Mouse (Mus musculus) layer of hippocampus, adult 6 months (tissue): Measurements from ENCODE around the gene Smap1. TPM values are rescaled to one million over a fixed set of nuclear protein-coding genes. Genes with fewer than 3 reads are reported as not detected.

Source experiments
- long read RNA-seq, 2 experiments: library from polyadenylated mRNA; unstranded; transcript quantifications; one replicate each; pipeline ENCODE4 v2.0.0; 2019 to 2020
- polyA plus RNA-seq: library from polyadenylated mRNA; unstranded; fragments of <200 nt; fragmentation: Nextera tagmentation; gene quantifications from 2 replicates; pipeline ENCODE4 v1.2.3, GENCODE M21; 2021

Smap1 gene
- polyA plus RNA-seq: 27.4 and 52.2 TPM in 2 replicates
- long read RNA-seq, experiment 1, partial matches to known transcripts: 25 of 45 reads
- long read RNA-seq, experiment 1, other reads (novel, unspliced or antisense): 20 of 45 reads
- long read RNA-seq, experiment 2, transcript Smap1-201 (10 exons, 2,289 nt): major isoform, 19 of 302 reads
- long read RNA-seq, experiment 2, partial matches to known transcripts: 274 of 302 reads
- long read RNA-seq, experiment 2, other reads (novel, unspliced or antisense): 9 of 302 reads

GRCm38 (mm10) chr1:23921711-23922529 lies at the start of gene Smap1:
Gene Smap1, minus strand, starts transcription at chr1:23922317.

Other genes starting within 250 kb of the Smap1 start
- 3.5 and 6.2 TPM in 2 replicates for gene B3gat2, start 160.6 kb downstream of the Smap1 start, polyA plus RNA-seq
- 175 and 196 TPM in 2 replicates for gene Sdhaf4, start 83.3 kb upstream of the Smap1 start, polyA plus RNA-seq
- gene Fam135a, start 178.0 kb upstream of the Smap1 start, polyA plus RNA-seq: 3.9 and 6.0 TPM in 2 replicates